ENCODE assay signal across 8 mouse cellular contexts in genomic region chr6:71823488-71823887, GRCm38 (mm10). TPM values are rescaled to one million over a fixed set of nuclear protein-coding genes. Genes with fewer than 3 reads are reported as not detected.
A peak's percentile ranks its signal among the peaks of the same experiment; 100 is the strongest.
DNase-seq lines count a peak whose midpoint lies in the region; ATAC-seq and TF ChIP-seq lines count a peak whose summit lies in the region.

No protein-coding gene starts in this region.

- H3K9ac ChIP-seq in CH12.LX (ENCODE audit: insufficient read depth, low read depth), result peak overlapping the region; percentile 76
- peak overlapping the region; percentile 58 for H3K9ac ChIP-seq in forebrain, embryonic 11.5 days (ENCODE audit: low read length)
- peak overlapping the region; percentile 81 for H3K9ac ChIP-seq in heart, embryonic 16.5 days (ENCODE audit: low read length)
- H3K9ac ChIP-seq in liver, embryonic 16.5 days (ENCODE audit: low read depth, low read length), result peak overlapping the region; percentile 71
- peak overlapping the region; percentile 76 for H3K9ac ChIP-seq in neural tube, embryonic 13.5 days

- H3K79me2 ChIP-seq in CH12.LX (replicated peaks; ENCODE audit: control insufficient read depth, extremely low read depth, insufficient read depth, poor library complexity, severe bottlenecking), result peaks cover 43% of the 10 kb centered on the region

- no peak for TF ChIP-seq RAD21 in CH12.LX (IDR thresholded peaks at IDR 0.05; ENCODE audit: low read depth, low read length)

- H3K36me3 ChIP-seq in CH12.LX (replicated peaks in 1 of 2; ENCODE audit: control insufficient read depth in 1 of 2, insufficient read depth in 1 of 2, low read length in 1 of 2), result peaks cover 3 to 11% of the 10 kb centered on the region in 2 experiments
- H3K36me3 ChIP-seq in forebrain, embryonic 11.5 days (ENCODE audit: control insufficient read depth, insufficient read depth, low read length), result no peaks in the 10 kb centered on the region
- peaks cover 1% of the 10 kb centered on the region; the same call in 1 of the 2 replicates for H3K36me3 ChIP-seq in heart, embryonic 16.5 days (ENCODE audit: control insufficient read depth, insufficient read depth)
- H3K36me3 ChIP-seq in liver, embryonic 16.5 days (ENCODE audit: control insufficient read depth, insufficient read depth), result peaks cover 1% of the 10 kb centered on the region; the same call in 1 of the 2 replicates
- peaks cover 7% of the 10 kb centered on the region; the same call in 1 of the 2 replicates for H3K36me3 ChIP-seq in neural tube, embryonic 13.5 days
- no peaks in the 10 kb centered on the region for H3K36me3 ChIP-seq in testis, adult 2 months (ENCODE audit: control insufficient read depth, insufficient read depth, low read length)

- H3K27me3 ChIP-seq in CH12.LX (replicated peaks), result no peaks in the 10 kb centered on the region
- H3K27me3 ChIP-seq in forebrain, embryonic 11.5 days (ENCODE audit: control insufficient read depth, insufficient read depth, low read length), result no peaks in the 10 kb centered on the region; the same call in 1 of the 2 replicates
- no peaks in the 10 kb centered on the region for H3K27me3 ChIP-seq in heart, embryonic 16.5 days (ENCODE audit: control insufficient read depth, insufficient read depth, low read length)
- H3K27me3 ChIP-seq in liver, embryonic 16.5 days (ENCODE audit: control insufficient read depth, insufficient read depth, low read depth, low read length), result no peaks in the 10 kb centered on the region; the same call in 1 of the 2 replicates
- no peaks in the 10 kb centered on the region; the same call in none of the 2 replicates for H3K27me3 ChIP-seq in neural tube, embryonic 13.5 days
- no peaks in the 10 kb centered on the region for H3K27me3 ChIP-seq in testis, adult 2 months (ENCODE audit: control insufficient read depth, insufficient read depth, low read length)

- in situ Hi-C loops in CH12.LX (cut with MboI; ENCODE audit: low pct_ligation_motif_present, low pct_unique_long_range_greater_than_20kb, low sequenced_read_pairs), result loop anchor here (25.0 kb wide), 3 partner anchors 186 to 536 kb away; partner anchors contain the start of genes Kdm3a and Rmnd5a

- TF ChIP-seq POLR2A in CH12.LX (IDR thresholded peaks at IDR 0.05; ENCODE audit: low read depth, low read length), result peak; percentile 96
- peak; percentile 77 for TF ChIP-seq POLR2A in testis, adult 2 months (IDR thresholded peaks at IDR 0.05; ENCODE audit: control insufficient read depth, low read depth, low read length)

- under 1% methylated on average over 19 of the region's 19 CpGs for WGBS in forebrain, embryonic 11.5 days
- under 1% methylated on average over 19 of the region's 19 CpGs for WGBS in heart, embryonic 16.5 days
- WGBS in liver, embryonic 16.5 days (ENCODE audit: insufficient replicate concordance), result under 1% methylated on average over 19 of the region's 19 CpGs
- WGBS in neural tube, embryonic 13.5 days, result under 1% methylated on average over 19 of the region's 19 CpGs

- dilution Hi-C loops in CH12.LX (cut with MboI; ENCODE audit: extremely low pct_ligation_motif_present, extremely low pct_unique_long_range_greater_than_20kb, low sequenced_read_pairs), result no loop called here

- DNase-seq in CH12.LX (ENCODE audit: extremely low read depth), result peak; percentile 92
- peak; percentile 91 for DNase-seq in c-Kit-positive CD71-positive TER-119-negative erythroid progenitor cells, embryonic 14.5 days (ENCODE audit: low read depth)
- peak; percentile 90 for DNase-seq in forebrain, embryonic 11.5 days (ENCODE audit: low spot score)
- peak; percentile 91 to 94 for DNase-seq in kidney, postnatal 4 days

- TF ChIP-seq EP300 in CH12.LX (IDR thresholded peaks at IDR 0.05; ENCODE audit: low read length), result no peak

- H3K9me3 ChIP-seq in CH12.LX (replicated peaks; ENCODE audit: low read length), result no peaks in the 10 kb centered on the region
- H3K9me3 ChIP-seq in forebrain, embryonic 11.5 days (ENCODE audit: control insufficient read depth, low read length), result no peaks in the 10 kb centered on the region
- H3K9me3 ChIP-seq in heart, embryonic 16.5 days (replicated peaks; ENCODE audit: control insufficient read depth, low read length), result no peaks in the 10 kb centered on the region
- no peaks in the 10 kb centered on the region for H3K9me3 ChIP-seq in liver, embryonic 16.5 days (replicated peaks; ENCODE audit: control insufficient read depth, low read length)
- no peaks in the 10 kb centered on the region for H3K9me3 ChIP-seq in neural tube, embryonic 13.5 days

- ATAC-seq in forebrain, embryonic 11.5 days (replicated peaks; ENCODE audit: low FRiP score), result peak; percentile 92
- ATAC-seq in heart, embryonic 16.5 days (replicated peaks; ENCODE audit: extremely low read depth, insufficient read depth, low FRiP score), result peak; percentile 90
- ATAC-seq in liver, embryonic 16.5 days (ENCODE audit: low read depth), result peak; percentile 91
- peak; percentile 91 for ATAC-seq in neural tube, embryonic 13.5 days (ENCODE audit: low read depth)

- no peak overlapping the region for H3K27ac ChIP-seq in CH12.LX (ENCODE audit: insufficient read depth, low read depth)
- H3K27ac ChIP-seq in forebrain, embryonic 11.5 days (ENCODE audit: low read depth, low read length), result no peak overlapping the region
- peak overlapping the region; percentile 67 for H3K27ac ChIP-seq in heart, embryonic 16.5 days (ENCODE audit: low read length)
- H3K27ac ChIP-seq in liver, embryonic 16.5 days (ENCODE audit: low read length), result peak overlapping the region; percentile 74
- H3K27ac ChIP-seq in neural tube, embryonic 13.5 days (replicated peaks), result peak overlapping the region; percentile 23; the same call in 1 of the 2 replicates
- H3K27ac ChIP-seq in testis, adult 2 months (ENCODE audit: control insufficient read depth, insufficient read depth, low read depth, low read length), result peak overlapping the region; percentile 95

- TF ChIP-seq CTCF in CH12.LX (conservative IDR thresholded peaks at IDR 0.05 in 1 of 2, IDR thresholded peaks at IDR 0.05 in 1 of 2; ENCODE audit: low read depth in 2 of 2, low read length in 2 of 2), result no peak
- no peak for TF ChIP-seq CTCF in testis, adult 2 months (IDR thresholded peaks at IDR 0.05; ENCODE audit: control insufficient read depth, insufficient read depth, insufficient replicate concordance, low read depth, low read length)

- H3K4me2 ChIP-seq in CH12.LX (ENCODE audit: insufficient read depth, low read depth, poor library complexity, severe bottlenecking), result peak overlapping the region; percentile 89
- peak overlapping the region; percentile 75 for H3K4me2 ChIP-seq in forebrain, embryonic 11.5 days (ENCODE audit: low read depth, low read length, severe bottlenecking)
- peak overlapping the region; percentile 95 for H3K4me2 ChIP-seq in heart, embryonic 16.5 days (ENCODE audit: low read depth, low read length)
- peak overlapping the region; percentile 81 for H3K4me2 ChIP-seq in liver, embryonic 16.5 days (ENCODE audit: low read depth, low read length)
- peak overlapping the region; percentile 78 for H3K4me2 ChIP-seq in neural tube, embryonic 13.5 days

- H3K4me1 ChIP-seq in CH12.LX (ENCODE audit: control insufficient read depth in 1 of 2, insufficient read depth in 2 of 2), result peaks cover 8 to 34% of the 10 kb centered on the region in 2 experiments; a peak in 3 of 4 replicates
- H3K4me1 ChIP-seq in forebrain, embryonic 11.5 days (replicated peaks; ENCODE audit: control insufficient read depth, insufficient read depth, low read length), result no peaks in the 10 kb centered on the region
- H3K4me1 ChIP-seq in heart, embryonic 16.5 days (ENCODE audit: control insufficient read depth, insufficient read depth, low read length), result peaks cover 11% of the 10 kb centered on the region
- peaks cover 25% of the 10 kb centered on the region for H3K4me1 ChIP-seq in liver, embryonic 16.5 days (ENCODE audit: control insufficient read depth, low read depth, low read length)
- peaks cover 9% of the 10 kb centered on the region for H3K4me1 ChIP-seq in neural tube, embryonic 13.5 days (replicated peaks)
- H3K4me1 ChIP-seq in testis, adult 2 months (ENCODE audit: control insufficient read depth, insufficient read depth, low read length), result peaks cover 4% of the 10 kb centered on the region; the same call in 1 of the 2 replicates

- peak overlapping the region; percentile 82 to 94 (median 83) for H3K4me3 ChIP-seq in CH12.LX (replicated peaks in 1 of 3; ENCODE audit: low read depth in 2 of 3, low read length in 2 of 3, poor library complexity in 1 of 3)
- H3K4me3 ChIP-seq in forebrain, embryonic 11.5 days (ENCODE audit: low read depth, low read length), result peak overlapping the region; percentile 58
- peak overlapping the region; percentile 77 for H3K4me3 ChIP-seq in heart, embryonic 16.5 days (ENCODE audit: low read length)
- peak overlapping the region; percentile 88 for H3K4me3 ChIP-seq in liver, embryonic 16.5 days (ENCODE audit: low read depth, low read length)
- peak overlapping the region; percentile 70 for H3K4me3 ChIP-seq in neural tube, embryonic 13.5 days
- peak overlapping the region; percentile 100 for H3K4me3 ChIP-seq in testis, adult 2 months (ENCODE audit: control insufficient read depth, low read depth, low read length)

TF ChIP-seq in CH12.LX, 34 proteins besides CTCF, POLR2A, EP300 and RAD21 (continues in another document):
- TF ChIP-seq TBP (conservative IDR thresholded peaks at IDR 0.05; ENCODE audit: low read depth, low read length) (peak; percentile 77; the same call in 1 of the 2 replicates), NRF1 (IDR thresholded peaks at IDR 0.05; ENCODE audit: low read depth, low read length) (peak; percentile 67), GABPA (IDR thresholded peaks at IDR 0.05; ENCODE audit: insufficient replicate concordance, low read depth, low read length) (no peak; the same call in 1 of the 2 replicates)

RNA-seq across cellular contexts. Expression of gene Mrpl35, which starts 3.3 kb away (rescaled TPM):
- total RNA-seq in CH12.LX (2012; rRNA removed) (35.8 and 36.3 TPM in 2 replicates), CH12.LX (2014; rRNA removed) (54.2 and 70.2 TPM in 2 replicates)
- polyA plus RNA-seq in CH12.LX (2012; ENCODE audit: insufficient read length, low read depth), result 82.7 and 85.1 TPM in 2 replicates
- 56.5 and 59.4 TPM in 2 replicates for polyA plus RNA-seq in forebrain, embryonic 11.5 days (2014; fragmentation: Nextera tagmentation; extraction: Ambion mirVana)
- polyA plus RNA-seq in heart, embryonic 16.5 days (2015; fragmentation: Nextera tagmentation; extraction: Ambion mirVana), result 61.3 and 61.7 TPM in 2 replicates
- 51.1 and 55.0 TPM in 2 replicates for polyA plus RNA-seq in liver, embryonic 16.5 days (2015; fragmentation: Nextera tagmentation; extraction: Ambion mirVana)
- polyA plus RNA-seq in neural tube, embryonic 13.5 days (2015; fragmentation: Nextera tagmentation; extraction: Ambion mirVana), result 44.9 and 47.9 TPM in 2 replicates
- 20.0 and 26.4 TPM in 2 replicates for polyA plus RNA-seq in testis, adult 2 months (2012; rRNA removed)

RNA-seq across cellular contexts. Expression of gene Immt, which starts 7.6 kb away (rescaled TPM):
- total RNA-seq in CH12.LX (2012; rRNA removed) (97.5 and 126 TPM in 2 replicates), CH12.LX (2014; rRNA removed) (156 and 161 TPM in 2 replicates)
- polyA plus RNA-seq in CH12.LX (2012; ENCODE audit: insufficient read length, low read depth), result 146 and 156 TPM in 2 replicates
- 201 and 211 TPM in 2 replicates for polyA plus RNA-seq in forebrain, embryonic 11.5 days (2014; fragmentation: Nextera tagmentation; extraction: Ambion mirVana)
- polyA plus RNA-seq in heart, embryonic 16.5 days (2015; fragmentation: Nextera tagmentation; extraction: Ambion mirVana), result 368 and 402 TPM in 2 replicates
- 111 and 113 TPM in 2 replicates for polyA plus RNA-seq in liver, embryonic 16.5 days (2015; fragmentation: Nextera tagmentation; extraction: Ambion mirVana)
- 153 and 160 TPM in 2 replicates for polyA plus RNA-seq in neural tube, embryonic 13.5 days (2015; fragmentation: Nextera tagmentation; extraction: Ambion mirVana)
- 65.3 and 71.3 TPM in 2 replicates for polyA plus RNA-seq in testis, adult 2 months (2012; rRNA removed)

Comparison
In these comparisons a context has a peak if more than half of its experiments do, and no peak if none do; other contexts are left out.
1. H3K27ac ChIP-seq: peak in heart, embryonic 16.5 days (single experiment), liver, embryonic 16.5 days (single experiment), neural tube, embryonic 13.5 days (single experiment) and testis, adult 2 months (single experiment); none in CH12.LX (single experiment) and forebrain, embryonic 11.5 days (single experiment).
2. Peak in every context shown above with its lines, with median percentiles within 50 percentile points of each other: DNase-seq, H3K4me2 ChIP-seq, H3K4me3 ChIP-seq, H3K9ac ChIP-seq and ATAC-seq.